Mouse (Mus musculus) lung, postnatal 0 days (tissue): Measurements from ENCODE around the gene Ubtf. TPM values are rescaled to one million over a fixed set of nuclear protein-coding genes. Genes with fewer than 3 reads are reported as not detected.
A peak's percentile ranks its signal among the peaks of the same experiment; 100 is the strongest.

ENCODE experiments used
- ATAC-seq: fragments of 200-750 bp; cut with Nextera tagmentation; 2 replicates; pipeline ENCODE4 v1.8.0; 2017; ENCODE audit warnings: moderate library complexity
- DNase-seq: peaks from one replicate; pipeline ENCODE4 v3.0.0-alpha.2; 2016; ENCODE audit warnings: low spot score
- H3K27ac ChIP-seq: fragments of 300-500 bp; sonication (generic); 2 replicates; pipeline ENCODE4 v1.5.1; 2014; ENCODE audit warnings: antibody characterized with exemption, mild to moderate bottlenecking, low read length, mixed read lengths
- H3K27me3 ChIP-seq: fragments of 300-500 bp; sonication (generic); replicated peaks from 2 replicates; pipeline ENCODE4 v1.6.1; 2014; ENCODE audit warnings: low read length, mixed read lengths; ENCODE audit not compliant: insufficient read depth
- H3K36me3 ChIP-seq: fragments of 300-500 bp; sonication (generic); 2 replicates; pipeline ENCODE4 v1.6.1; 2014; ENCODE audit warnings: low read length, mixed read lengths; ENCODE audit not compliant: insufficient read depth
- H3K4me1 ChIP-seq: fragments of 300-500 bp; sonication (generic); 2 replicates; pipeline ENCODE4 v1.6.1; 2014; ENCODE audit warnings: antibody characterized with exemption, low read depth, low read length, mixed read lengths; ENCODE audit not compliant: insufficient read depth
- H3K4me2 ChIP-seq: fragments of 300-500 bp; sonication (generic); replicated peaks from 2 replicates; pipeline ENCODE4 v1.6.1; 2014; ENCODE audit warnings: low read depth, mild to moderate bottlenecking, low read length, moderate library complexity, mixed read lengths
- H3K4me3 ChIP-seq: fragments of 300-500 bp; sonication (generic); 2 replicates; pipeline ENCODE4 v1.5.1; 2014; ENCODE audit warnings: low read depth, low read length
- H3K9ac ChIP-seq: fragments of 300-500 bp; sonication (generic); replicated peaks from 2 replicates; pipeline ENCODE4 v1.6.1; 2014; ENCODE audit warnings: low read depth, mild to moderate bottlenecking
- H3K9me3 ChIP-seq: fragments of 300-500 bp; sonication (generic); 2 replicates; pipeline ENCODE4 v1.6.1; 2016; ENCODE audit warnings: low read length, mixed read lengths
- CTCF ChIP-seq: IDR thresholded peaks from 2 replicates; pipeline ENCODE4 v1.5.1; 2016; ENCODE audit warnings: antibody characterized with exemption, mild to moderate bottlenecking
- EP300 ChIP-seq: IDR thresholded peaks from 2 replicates; pipeline ENCODE4 v1.6.1; 2016; ENCODE audit warnings: antibody characterized with exemption, mild to moderate bottlenecking, control low read depth
- WGBS: fragments of 180-500 bp; shearing (Covaris S2); extraction: QIAGEN DNeasy Blood & Tissue Kit; methylation state at CpG from one replicate; pipeline ENCODE4 v1.1.7; 2014; 5-methylcytosine and 5-hydroxymethylcytosine counted together
- polyA plus RNA-seq: library from polyadenylated mRNA; unstranded; fragments of >200 nt; fragmentation: Nextera tagmentation; extraction: Ambion mirVana; gene quantifications from 2 replicates; pipeline ENCODE4 v1.2.1, GENCODE M21; 2015

The Ubtf gene
- polyA plus RNA-seq, 1 experiment from 2014 or later = 53.7 TPM

DNA sequence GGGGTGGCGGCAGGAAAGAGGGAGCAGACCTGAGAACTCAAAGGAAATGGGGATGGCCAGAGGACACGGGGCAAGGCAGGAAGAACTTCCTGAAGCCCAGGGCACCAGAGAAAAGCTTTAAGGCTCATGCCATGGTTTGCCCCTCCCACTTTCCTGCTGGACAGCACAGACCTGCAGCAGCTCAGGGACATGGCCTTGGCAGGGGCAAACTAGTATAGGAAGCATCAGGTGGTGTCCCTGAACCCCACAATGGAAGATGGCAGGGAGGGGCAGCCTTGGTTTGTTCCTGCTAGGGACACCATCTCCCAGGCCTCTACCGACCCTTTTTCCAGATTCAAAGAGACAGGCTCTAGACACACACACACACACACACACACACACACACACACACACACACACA, 14.2 kb downstream of the Ubtf start:
- Histone ChIP-seq H3K27me3 (no peaks in the 10 kb centered on the region), H3K36me3 (peaks cover 19% of the 10 kb centered on the region; the same call in 1 of the 2 replicates), H3K4me1 (peaks cover 11% of the 10 kb centered on the region), H3K4me3 (no peak overlapping the region), H3K27ac (no peak overlapping the region), H3K9me3 (no peaks in the 10 kb centered on the region), H3K9ac (no peak overlapping the region), H3K4me2 (no peak overlapping the region)
- WGBS = 46% methylated on average over 3 of the region's 3 CpGs
- ATAC-seq (no peak), DNase-seq (no peak)
- TF ChIP-seq CTCF (no peak), EP300 (no peak)

DNA sequence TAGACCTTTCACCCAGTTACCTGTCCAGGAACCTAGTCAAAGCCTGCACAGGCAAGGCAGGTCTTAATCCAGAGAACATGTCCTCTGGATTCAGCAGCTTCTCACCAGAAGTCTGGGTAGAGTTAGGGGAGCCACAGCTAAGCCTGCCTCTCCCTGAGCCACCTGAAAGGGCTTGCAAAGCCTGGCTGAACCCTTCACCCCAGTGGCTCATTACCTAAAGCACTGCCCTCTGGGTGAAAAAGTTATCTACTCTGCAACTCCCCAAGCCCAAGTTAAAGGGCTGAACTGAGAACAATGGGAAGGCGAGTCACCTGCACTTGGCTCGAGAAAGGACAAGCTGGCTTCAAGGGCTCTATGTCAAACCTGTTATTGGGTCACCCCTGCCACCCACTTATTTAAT, 15.4 kb downstream of the Ubtf start:
- 41% methylated on average over 2 of the region's 2 CpGs for WGBS
- no peak for TF ChIP-seq EP300
- TF ChIP-seq CTCF = no peak
- H3K36me3 ChIP-seq = peaks cover 19% of the 10 kb centered on the region; the same call in 1 of the 2 replicates
- DNase-seq (no peak), ATAC-seq (no peak)
- peaks cover 3% of the 10 kb centered on the region; the same call in 1 of the 2 replicates for H3K4me1 ChIP-seq
- H3K9ac ChIP-seq = no peak overlapping the region
- no peak overlapping the region for H3K27ac ChIP-seq
- no peak overlapping the region for H3K4me2 ChIP-seq
- no peaks in the 10 kb centered on the region for H3K27me3 ChIP-seq
- H3K9me3 ChIP-seq = no peaks in the 10 kb centered on the region
- no peak overlapping the region for H3K4me3 ChIP-seq

DNA sequence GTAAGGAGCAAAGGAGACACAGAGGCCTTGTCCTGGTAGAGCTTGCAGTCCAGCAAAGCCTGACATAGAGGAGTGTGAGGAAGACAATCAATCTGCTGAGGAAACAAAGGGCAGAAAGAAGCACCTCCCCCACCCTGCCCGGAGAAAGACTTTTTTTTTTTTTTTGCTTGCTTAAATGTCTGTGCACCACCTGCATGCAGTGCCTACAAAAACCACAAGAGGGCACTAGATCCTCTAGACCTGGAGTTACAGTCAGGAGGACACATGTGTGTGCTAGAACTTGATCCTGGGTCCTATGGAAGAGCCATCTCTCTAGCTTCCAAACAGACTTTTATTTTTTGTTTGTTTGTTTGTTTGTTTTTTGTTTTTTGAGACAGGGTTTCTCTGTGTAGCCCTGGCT, 19.7 kb downstream of the Ubtf start:
- DNase-seq = peak; percentile 52

DNA sequence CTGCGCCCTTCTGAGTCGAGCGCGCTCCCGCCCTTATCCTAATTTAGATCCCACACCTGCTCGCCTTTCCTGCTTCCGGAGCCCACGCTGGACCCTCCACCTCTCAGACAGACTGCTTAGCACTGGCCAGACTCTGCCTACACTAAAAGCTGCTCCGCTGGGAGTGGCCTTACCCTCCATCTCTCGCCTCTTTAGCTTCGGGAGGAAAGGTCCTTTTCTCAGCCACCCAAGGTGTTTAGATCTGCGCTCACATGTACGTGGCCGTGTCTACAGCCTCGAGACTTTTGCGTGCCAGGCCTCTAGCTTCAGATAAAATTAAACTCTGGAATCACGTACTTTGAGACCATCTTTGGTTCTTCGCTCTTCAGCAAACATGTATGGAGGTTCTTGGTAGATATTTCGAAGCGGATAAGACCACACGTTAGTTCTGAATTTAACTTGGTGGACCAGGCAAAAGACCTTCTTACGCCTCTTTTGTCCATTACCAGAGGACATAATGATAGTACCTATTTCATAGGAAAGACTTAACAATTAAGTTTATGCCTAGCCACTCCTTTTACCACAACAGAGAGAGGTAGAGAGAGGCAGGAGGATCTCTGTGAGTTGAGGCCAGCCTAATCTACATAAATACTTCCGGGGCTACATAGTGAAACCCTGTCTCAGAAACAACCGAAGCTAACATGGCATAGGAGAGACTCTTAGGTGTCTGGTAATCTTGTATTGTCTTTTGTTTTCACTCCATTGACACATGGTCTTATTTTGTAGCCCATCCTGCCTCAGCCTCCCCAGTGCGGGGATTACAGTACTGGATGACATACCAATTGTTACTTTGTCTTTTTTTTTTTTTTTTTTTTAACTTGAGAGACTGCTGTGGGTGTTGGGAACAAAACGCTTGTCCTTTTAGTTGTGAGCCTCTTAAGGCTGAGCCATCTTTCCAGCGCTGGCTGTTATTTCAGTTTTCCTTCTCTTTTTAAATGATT, 21.7 kb downstream of the Ubtf start:
- ATAC-seq = no peak
- WGBS = 21% methylated on average over 27 of the region's 27 CpGs

More for the DNA sequence above, 19.7 kb downstream of the Ubtf start:
- peaks cover 4% of the 10 kb centered on the region; the same call in 1 of the 2 replicates for H3K4me1 ChIP-seq
- no peaks in the 10 kb centered on the region for H3K36me3 ChIP-seq
- H3K9ac ChIP-seq = no peak overlapping the region
- TF ChIP-seq CTCF = peak; percentile 80
- TF ChIP-seq EP300 = no peak
- no peak overlapping the region for H3K4me2 ChIP-seq
- 6% methylated on average over 1 of the region's 1 CpGs for WGBS
- no peaks in the 10 kb centered on the region for H3K9me3 ChIP-seq
- no peak overlapping the region for H3K27ac ChIP-seq
- H3K4me3 ChIP-seq = no peak overlapping the region
- H3K27me3 ChIP-seq = no peaks in the 10 kb centered on the region
- ATAC-seq = no peak

DNA sequence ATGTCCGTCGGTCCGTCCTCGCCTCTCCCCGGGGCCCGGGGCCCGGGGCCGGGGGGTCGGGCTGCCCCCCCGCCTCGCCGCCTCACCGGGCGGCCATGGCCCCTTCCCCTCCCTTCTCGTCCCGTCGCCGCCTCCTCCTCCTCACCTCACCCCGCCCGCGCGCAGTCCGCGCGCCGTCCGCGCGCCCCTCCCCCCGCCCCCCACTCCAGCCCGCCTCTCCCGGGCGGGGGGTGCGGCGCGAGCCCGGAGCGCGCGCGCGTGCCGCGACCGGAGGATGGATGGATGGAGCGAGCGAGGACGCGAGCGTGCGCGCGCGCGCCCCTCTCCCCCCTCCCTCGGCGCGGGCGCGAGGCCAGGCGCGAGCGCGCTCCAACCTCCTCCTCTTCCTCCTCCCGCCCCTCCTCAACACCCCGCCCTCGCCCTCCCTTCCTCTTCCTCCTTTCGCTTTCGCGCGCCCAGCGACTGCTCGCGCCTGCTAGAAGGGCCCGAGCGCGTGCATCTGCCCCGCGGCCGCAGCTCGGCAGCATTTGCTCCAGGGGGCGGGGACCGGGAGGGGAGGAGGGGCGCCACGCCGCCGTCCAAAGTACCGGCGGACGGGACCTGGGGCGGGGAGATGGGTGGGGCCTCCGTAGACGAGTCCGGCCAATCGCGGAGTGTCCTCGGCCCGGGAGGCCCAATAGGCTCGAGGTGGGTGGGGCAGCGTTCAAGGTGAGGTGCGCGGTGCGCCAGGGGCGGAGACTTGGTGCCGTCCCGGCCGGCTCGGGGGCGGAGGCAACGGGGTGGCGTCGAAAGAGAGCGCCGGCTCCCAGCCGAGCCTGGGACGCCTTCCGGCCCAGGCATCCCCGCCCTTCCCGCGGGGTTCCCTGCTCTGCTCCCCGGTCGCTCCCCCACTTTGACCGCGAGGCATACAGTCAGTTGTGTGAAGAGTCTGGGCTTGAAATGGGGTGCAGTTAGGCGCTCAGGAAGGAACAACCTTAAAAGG, 22.8 kb downstream of the Ubtf start, which contains the start of gene Atxn7l3:
Atxn7l3 (minus strand) TSS at position 141 of the 982 bp plus-strand sequence.
- H3K4me1 ChIP-seq = peaks cover 6% of the 10 kb centered on the region; the same call in 1 of the 2 replicates
- peaks cover 10% of the 10 kb centered on the region for H3K36me3 ChIP-seq
- peak within 1 kb of the TSS; percentile 83 for H3K4me2 ChIP-seq
- no peak for TF ChIP-seq EP300
- TF ChIP-seq CTCF = no peak
- peak within 1 kb of the TSS; percentile 87 for H3K9ac ChIP-seq
- H3K4me3 ChIP-seq = peak within 1 kb of the TSS; percentile 88
- WGBS = 1% methylated on average over 23 of the region's 125 CpGs
- no peaks in the 10 kb centered on the region for H3K9me3 ChIP-seq
- peak within 1 kb of the TSS; percentile 97 for H3K27ac ChIP-seq
- H3K27me3 ChIP-seq = no peaks in the 10 kb centered on the region
- ATAC-seq (peak; percentile 96), DNase-seq (peak; percentile 100)

More for the DNA sequence above, 21.7 kb downstream of the Ubtf start:
- Histone ChIP-seq H3K27ac (peak overlapping the region; percentile 97), H3K4me2 (peak overlapping the region; percentile 83), H3K9ac (peak overlapping the region; percentile 64), H3K36me3 (no peaks in the 10 kb centered on the region), H3K4me3 (peak overlapping the region; percentile 88), H3K9me3 (no peaks in the 10 kb centered on the region), H3K4me1 (peaks cover 6% of the 10 kb centered on the region; the same call in 1 of the 2 replicates), H3K27me3 (no peaks in the 10 kb centered on the region)
- DNase-seq = no peak
- TF ChIP-seq CTCF (no peak), EP300 (no peak)
